Mouse (Mus musculus) inflammation-experienced regulatory T-cells, adult 6 months (primary cell): Measurements from ENCODE around the gene Mark1. TPM values are rescaled to one million over a fixed set of nuclear protein-coding genes. Genes with fewer than 3 reads are reported as not detected.

ENCODE experiments used
- ATAC-seq: one replicate; pipeline ENCODE4 v1.8.0; 2017
- polyA plus RNA-seq, 3 experiments: library from polyadenylated mRNA; unstranded; fragments of 100-300 nt; shearing (Covaris generic); gene quantifications; one replicate each; pipeline ENCODE4 v1.2.1; 2017

Gene Mark1
- polyA plus RNA-seq = not detected

DNA sequence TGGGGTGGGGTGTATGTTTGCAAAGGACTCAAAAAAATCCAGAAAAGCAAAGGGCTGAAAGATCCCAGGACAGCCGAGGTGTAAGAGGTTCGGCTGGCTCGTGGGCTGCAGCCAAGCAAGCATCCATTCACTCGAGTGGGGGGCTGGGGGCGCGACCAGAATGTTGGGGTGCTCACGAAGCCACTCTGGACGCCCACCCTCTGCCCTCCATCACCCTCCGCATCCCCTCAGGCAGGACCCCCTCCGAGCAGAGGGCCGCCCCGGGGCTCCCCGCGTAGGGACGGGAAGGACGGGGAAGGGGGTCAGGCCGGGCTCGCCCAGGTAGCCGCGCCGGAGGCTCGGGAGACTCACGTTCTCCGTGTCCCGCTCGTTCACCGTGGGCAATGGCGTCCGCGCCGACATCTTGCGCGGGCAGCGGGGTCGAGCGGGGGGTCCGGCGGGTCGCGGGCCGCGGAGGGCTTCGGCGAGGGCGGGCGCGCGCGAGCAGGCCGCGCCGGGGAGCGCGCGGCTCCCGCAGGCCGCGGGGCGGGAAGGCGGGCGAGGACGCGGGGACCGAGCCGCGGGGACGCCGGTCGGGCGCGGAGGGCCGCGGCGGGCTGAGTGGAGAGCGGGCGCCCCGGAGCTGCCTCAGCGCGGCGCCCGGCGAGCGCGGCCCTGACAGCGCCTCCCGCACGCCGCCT is at the start of gene Mark1:
Gene Mark1, minus strand, starts transcription at position 500 of the 680 bp plus-strand sequence.
- no peak for ATAC-seq

DNA sequence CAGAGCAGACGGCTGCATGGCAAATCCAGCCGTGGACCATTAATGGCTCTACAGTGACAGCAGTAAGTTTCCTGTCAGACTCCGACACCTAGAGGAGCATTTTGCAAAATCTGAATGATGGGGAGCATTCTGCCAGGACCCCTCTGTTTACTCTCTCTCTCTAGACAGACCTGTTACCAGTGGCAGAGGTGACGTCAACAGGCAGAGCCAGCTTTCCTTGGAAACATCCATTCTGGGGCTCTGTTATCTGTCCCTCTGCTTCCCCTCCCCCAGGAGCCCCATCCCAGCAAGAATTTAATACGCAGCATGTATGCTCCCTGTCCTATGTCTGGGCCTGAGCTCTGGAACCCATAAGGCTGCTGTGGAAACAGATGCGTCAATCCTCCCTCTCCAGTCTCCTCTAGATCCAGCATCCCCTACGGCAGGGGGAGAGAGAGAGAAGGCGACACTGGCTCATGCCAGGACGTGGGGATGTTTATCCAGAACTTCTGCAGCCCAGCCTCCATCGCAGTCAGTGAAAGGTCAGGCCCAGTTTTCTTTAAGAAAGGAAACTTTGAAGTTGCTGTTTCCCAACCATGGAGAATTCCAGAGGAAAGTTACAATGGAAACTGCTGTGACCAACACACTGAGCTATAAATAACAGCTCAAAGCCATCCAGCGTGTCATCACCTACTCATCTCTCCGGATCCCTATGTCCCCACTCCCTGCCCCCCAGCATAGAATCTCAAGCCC is 48.3 kb upstream of the Mark1 start:
- no peak for ATAC-seq

GRCm38 (mm10) chr1:185046513-185046912 is 47.1 kb upstream of the Mark1 start:
- ATAC-seq = no peak

GRCm38 (mm10) chr1:185038183-185038686 is 38.9 kb upstream of the Mark1 start:
- no peak for ATAC-seq

DNA sequence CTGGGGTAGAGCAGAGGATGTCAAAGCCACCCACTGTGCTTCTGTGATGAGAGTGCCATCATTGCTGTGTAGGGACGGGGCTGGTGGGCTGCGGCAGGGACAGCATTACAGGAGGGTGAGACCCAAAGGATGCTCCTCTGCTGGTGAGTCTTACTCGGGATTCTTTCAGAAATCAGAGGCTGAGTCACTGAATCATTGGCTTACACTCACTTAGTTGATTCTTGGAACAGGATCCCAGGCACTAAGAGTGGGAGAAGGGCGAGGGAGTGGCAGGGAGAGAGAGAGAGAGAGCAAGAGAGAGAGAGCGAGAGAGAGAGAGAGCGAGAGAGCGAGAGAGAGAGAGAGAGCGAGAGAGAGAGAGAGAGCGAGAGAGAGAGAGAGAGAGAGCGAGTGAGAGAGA is 31.2 kb upstream of the Mark1 start:
- no peak for ATAC-seq

- no peak for ATAC-seq
Observed at GRCm38 (mm10) chr1:185020429-185021168, 21.2 kb upstream of the Mark1 start.

GRCm38 (mm10) chr1:185012566-185012965 is 13.2 kb upstream of the Mark1 start:
- no peak for ATAC-seq

GRCm38 (mm10) chr1:185007066-185007465 is 7.7 kb upstream of the Mark1 start:
- no peak for ATAC-seq

GRCm38 (mm10) chr1:184999780-185000599 is 620 bp upstream of the Mark1 start:
- ATAC-seq = no peak

DNA sequence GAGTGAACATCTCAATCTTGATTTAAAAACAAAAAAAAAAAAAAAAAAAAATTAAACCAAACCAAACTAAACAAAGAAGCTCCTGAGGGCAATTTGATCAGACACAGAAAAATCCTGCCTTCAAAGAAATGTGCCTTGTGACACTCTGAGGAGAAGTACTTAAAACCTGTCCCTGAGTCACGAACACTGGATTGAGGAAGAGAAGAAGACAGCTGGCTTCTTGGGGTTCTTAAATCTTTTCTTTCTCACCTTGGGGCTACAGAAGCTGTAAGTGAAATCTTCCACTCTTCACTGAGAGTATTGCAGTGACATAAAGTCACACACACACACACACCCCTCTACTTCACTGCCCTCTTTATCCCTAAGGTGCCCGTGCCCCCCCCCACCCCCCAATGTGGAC is 739 bp downstream of the Mark1 start:
- no peak for ATAC-seq

GRCm38 (mm10) chr1:184998161-184998560 is 1.2 kb downstream of the Mark1 start:
- ATAC-seq = no peak

- ATAC-seq = no peak
Observed at GRCm38 (mm10) chr1:184997466-184997865, 1.9 kb downstream of the Mark1 start.

DNA sequence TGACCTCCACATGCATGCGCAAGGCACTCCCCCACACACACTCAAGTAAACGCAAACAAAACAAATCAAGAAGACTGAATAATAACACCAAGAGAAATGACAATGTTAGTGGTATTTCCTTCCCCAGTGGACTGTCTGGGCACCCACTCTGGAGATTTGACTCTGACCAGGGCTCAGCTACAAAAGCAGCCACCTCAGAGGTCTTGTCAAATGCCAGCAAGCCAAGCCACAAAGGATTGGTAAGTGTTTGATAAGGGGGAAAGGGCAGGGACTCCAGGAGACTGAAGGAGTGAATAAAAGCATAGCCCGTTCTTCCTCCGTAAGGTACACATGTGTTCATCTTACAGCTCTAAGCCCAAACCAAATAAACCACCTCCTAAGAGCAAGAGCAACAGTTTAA is 4.0 kb downstream of the Mark1 start:
- ATAC-seq = no peak

- no peak for ATAC-seq
Observed at GRCm38 (mm10) chr1:184991191-184991590, 8.2 kb downstream of the Mark1 start.

GRCm38 (mm10) chr1:184986748-184987147 is 12.6 kb downstream of the Mark1 start:
- ATAC-seq = no peak

- ATAC-seq = no peak
Observed at GRCm38 (mm10) chr1:184984723-184985122, 14.6 kb downstream of the Mark1 start.

DNA sequence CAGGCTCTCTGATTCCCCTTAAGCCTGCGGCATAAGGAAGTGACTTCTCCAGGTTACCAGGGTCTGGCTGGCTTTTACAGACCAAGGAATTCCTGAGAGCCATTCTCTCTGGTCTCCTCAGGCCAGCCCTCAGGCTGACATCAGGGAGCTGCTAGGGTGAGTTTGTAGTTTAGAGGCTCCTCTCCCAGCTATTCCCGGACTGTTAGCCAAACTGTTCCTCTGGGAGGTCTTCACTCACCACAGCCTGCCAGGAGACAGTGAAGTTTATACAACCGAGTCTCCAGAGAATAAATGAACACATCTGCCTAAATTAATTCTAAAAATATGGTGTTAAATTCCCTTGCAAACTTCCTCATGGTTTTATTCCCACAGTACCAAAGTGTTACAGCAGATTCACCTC is 15.6 kb downstream of the Mark1 start:
- ATAC-seq = no peak

DNA sequence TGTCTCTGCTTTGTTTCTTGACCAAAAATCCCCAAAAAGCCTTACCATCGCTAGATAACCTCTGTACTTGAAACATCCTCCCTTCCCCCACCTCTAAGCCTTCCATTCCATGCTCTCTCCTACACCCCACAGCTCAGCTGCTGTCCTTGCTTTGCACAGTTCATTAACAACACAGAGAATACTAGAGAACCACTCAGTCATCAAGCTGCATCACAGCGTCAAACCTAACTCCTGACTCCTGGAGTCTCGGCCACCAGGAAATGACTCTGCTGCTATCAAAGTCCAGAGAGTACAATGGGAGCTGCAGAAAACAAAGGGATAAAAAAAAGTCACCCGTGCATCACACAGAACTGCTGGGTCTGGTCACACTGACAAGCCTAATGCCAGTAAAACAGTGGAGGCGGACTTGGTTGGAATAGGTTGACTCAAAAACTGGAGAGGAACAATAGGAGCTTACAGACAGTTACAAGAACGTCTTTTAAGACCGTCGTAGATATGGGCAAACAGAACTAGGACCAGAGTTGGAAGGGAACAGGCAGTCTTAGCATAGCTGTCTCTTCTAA is 27.1 kb downstream of the Mark1 start:
- no peak for ATAC-seq

DNA sequence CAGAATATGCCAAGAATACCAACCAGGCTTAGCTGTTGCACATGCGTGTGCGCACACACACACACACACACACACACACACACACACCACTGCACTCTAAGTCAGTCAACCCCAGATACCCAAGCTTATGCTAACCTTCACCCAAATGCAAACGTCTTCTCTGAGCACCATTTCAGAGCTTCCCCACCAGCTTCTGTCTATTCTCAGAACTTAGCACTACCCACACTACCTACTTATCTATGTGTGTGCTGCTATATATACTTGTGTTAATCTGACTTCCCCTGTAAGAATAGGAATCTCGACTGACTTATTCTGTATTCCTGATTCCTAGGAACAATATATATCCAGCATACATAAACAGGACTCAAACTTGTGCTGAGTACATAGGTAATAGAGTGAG is 30.0 kb downstream of the Mark1 start:
- no peak for ATAC-seq

DNA sequence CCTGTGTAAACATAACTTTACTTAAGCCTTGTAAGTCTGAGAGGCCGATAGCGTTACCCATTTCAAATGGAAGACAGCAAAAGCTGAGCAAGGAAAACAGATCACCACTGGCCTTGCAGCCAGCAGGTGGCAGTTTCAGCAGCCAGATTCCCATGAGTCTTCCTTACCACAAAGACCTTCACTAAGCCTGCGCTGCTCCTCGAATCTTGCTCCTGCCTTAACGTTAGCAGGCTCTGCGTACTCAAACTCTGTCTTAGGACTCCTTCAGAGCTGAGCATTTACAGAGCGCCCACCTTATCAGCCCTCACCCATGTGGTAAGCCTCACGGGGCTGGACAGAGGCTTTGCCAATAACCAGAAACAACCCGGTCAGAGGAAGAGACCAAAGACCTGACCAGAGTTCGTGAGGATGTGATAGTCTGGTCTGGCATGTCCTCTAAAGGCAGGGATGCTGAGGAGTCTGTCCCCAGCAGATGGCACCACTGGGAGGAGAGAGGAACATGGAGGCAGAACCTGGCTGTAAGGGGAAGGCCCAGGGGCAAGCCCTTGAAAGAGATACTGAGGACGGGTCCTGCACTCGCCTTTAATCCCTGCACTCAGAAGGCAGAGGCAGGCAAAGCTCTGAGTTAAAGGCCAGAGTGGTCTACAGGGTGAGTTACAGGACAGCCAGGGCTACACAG is 33.5 kb downstream of the Mark1 start:
- no peak for ATAC-seq

GRCm38 (mm10) chr1:184963121-184963693 is 36.2 kb downstream of the Mark1 start:
- ATAC-seq = no peak
